Mouse (Mus musculus) heart, adult 18-20 months (tissue): ENCODE results near the gene Fbxo33. TPM values are rescaled to one million over a fixed set of nuclear protein-coding genes. Genes with fewer than 3 reads are reported as not detected.

Experiments used
- DNase-seq, 2 experiments: peaks; one replicate each; pipeline ENCODE4 v3.0.0; 2021 to 2022; ENCODE audit warnings: mixed read lengths in 1 of 2
- microRNA-seq, 2 experiments: library from miRNA; unstranded; fragments of <30 nt; microRNA quantifications; one replicate each; pipeline ENCODE4 v1.2.0; 2022
- total RNA-seq, 2 experiments: library from RNA; stranded (reverse); gene quantifications; 2 replicates each; pipeline ENCODE4 v1.2.3; 2021

Gene Fbxo33
- total RNA-seq, 2 experiments from 2014 or later: 5.7 to 7.0 TPM

DNA sequence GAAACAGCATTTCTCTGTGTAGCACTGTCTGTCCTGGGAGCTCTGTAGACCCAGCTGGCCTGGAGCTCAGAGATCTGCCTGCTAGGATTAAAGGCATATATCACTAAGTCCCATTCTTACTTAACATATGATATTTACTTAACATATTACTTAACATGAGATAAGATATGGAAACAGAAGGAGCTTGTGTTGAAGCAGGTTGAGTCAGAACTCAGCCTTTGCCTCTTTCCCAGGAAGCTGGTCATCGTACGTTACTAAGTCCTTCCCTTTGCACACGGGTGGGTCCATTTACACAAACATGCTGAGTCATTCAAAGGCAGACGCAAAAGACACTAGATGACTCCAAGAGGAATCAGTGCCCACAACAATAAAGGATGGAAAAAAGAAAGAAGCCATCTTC, 20.8 kb downstream of the Fbxo33 start:
- no peak for DNase-seq

GRCm38 (mm10) chr12:59195941-59196340, 23.6 kb downstream of the Fbxo33 start:
- DNase-seq: no peak

DNA sequence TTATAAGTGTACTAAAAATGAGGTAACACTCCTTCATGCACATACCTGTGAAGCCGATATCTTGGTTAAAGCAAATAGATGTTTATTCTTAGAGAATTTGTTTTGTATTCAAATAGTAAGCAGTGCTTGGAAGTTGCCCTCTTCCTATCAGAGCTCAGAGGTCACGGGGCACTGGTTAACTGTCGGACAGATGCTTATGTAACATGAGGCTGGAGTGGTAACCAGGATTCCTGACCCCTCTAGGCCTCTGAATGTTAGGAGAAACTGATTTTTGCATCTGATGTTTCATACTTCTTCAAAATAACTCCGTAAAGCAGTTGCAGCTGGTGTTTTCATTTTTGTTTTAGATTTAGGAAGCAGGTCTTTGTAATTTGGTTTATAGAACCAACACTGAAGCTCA, 24.5 kb downstream of the Fbxo33 start:
- DNase-seq: no peak

- no peak for DNase-seq
Measured at GRCm38 (mm10) chr12:59194341-59195003, 25.1 kb downstream of the Fbxo33 start.

DNA sequence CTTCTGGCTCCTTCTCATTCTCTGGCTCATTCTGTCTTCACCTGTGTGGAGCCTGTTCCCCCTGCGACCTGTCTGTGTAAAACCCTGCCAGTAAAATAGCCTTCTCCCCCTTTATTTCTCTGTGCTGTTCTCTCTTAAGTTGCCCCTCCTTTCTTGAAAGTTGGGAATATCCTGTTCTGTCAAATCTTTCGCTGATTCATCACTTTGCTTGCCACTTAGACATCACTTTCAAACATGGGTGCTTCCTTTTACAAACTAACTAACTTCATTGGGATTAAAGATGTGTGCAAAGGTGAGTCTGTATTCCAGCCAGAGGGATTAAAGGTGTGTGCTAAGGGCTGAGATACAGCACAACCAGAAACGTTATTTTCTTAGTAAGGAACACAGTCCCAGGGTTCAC, 25.9 kb downstream of the Fbxo33 start:
- DNase-seq: no peak

DNA sequence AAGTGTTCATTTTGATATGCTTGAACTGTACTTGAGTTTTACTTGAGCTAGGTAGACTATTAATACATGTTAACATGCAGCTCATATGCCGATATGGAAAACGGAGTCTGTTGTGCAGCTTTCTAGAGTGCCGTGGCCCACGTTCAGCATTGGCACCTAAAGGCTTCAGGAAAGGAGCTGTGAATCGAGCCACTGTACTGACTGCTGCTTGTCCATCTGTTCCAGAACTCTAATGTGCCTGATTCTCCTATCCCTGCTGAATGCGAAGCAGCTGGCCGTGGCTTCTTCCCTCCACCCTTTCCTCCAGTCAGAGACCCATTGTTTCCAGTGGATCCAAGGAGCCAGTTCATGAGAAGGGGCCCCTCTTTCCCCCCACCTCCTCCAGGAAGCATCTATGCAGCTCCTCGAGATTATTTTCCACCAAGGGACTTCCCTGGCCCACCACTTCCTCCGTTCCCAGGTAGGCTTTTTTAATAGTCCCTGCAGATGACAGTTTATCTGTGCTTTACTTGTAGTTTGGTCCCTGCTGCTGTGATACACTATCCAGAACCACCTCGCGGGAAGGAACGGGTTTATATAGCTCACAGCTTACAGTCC, 31.3 kb downstream of the Fbxo33 start:
- no peak for DNase-seq

GRCm38 (mm10) chr12:59177814-59178213, 41.7 kb downstream of the Fbxo33 start:
- DNase-seq: no peak

- DNase-seq: no peak
Measured at GRCm38 (mm10) chr12:59169935-59170334, 49.6 kb downstream of the Fbxo33 start.

DNA sequence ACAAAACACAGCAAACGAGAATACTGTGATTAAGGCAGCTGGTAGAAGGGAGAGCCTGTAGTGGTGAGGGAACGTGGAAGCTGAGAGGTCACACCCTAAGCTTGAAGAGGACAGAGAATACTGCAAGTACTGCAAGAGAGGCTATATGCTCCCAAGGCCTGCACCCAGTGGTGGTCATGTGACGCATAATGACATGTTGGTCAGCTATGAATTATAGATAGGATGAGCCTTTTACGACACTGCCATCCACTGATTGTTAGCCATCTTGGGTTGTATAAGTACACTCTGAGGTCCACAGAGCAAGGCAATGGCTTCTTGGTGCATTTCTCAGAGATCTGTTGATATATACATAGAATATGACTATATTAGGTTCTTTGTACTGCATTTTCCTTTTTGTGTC, 53.0 kb downstream of the Fbxo33 start:
- DNase-seq: no peak

DNA sequence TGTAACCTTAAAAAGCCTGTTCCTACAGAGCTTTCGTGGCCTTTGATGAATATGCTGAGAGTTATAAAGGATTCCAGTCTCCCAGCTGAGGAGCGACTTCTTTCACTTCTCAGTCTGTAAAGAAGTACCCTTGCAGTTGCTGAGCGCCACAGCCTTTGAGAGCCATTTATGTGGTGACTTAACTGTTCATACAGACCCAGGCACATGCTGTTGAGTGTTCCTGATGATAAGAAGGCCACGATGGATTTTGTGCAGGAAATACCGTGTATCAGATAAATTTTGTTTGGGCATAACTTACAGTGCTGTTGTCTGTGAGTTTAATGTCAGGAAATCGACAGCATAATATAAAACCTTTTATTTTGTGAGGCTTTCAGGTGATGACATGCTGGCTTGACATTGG, 55.0 kb downstream of the Fbxo33 start:
- no peak for DNase-seq

DNA sequence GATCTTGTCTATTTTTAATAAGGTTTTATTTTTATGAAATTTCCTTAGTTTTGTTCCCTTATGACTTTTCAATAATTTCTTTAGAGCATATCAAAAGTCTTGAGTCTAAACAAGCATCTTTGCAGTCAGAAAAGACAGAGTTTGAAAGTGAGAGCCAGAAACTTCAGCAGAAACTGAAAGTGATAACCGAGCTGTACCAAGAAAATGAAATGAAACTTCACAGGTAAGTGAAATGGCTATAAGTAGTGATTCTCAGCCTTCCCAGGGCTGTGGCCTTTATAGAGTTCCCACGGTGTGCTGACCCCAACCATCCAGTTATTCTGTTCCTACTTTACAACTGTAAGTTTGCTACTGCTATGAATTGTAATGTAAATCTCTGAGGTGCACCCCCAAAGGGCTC, 56.7 kb downstream of the Fbxo33 start:
- DNase-seq: no peak

DNA sequence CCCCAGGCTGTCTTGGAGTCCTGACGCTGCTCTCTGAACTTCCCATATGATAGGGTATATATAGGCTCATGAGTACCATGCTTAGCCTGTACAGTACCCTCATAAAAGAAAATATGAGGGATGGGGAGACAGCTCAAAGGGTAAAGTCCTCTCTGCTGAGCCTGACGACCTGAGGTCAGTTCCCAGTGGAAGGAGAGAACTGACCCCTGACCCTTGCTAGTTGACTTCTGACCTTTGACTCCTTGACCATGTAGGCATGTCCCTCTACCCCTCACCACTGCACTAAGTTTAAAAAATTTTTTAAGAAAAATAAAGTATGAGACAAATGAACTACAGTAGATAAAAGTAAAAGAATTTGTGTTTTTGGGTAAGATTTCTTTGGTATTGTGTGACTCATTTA, 58.4 kb downstream of the Fbxo33 start:
- DNase-seq: no peak

Small RNA genes within 50 kb of the gene (microRNA-seq; reads per million reads assigned to microRNA genes)
- 0 reads per million in 2 experiments for gene Gm27284

Other genes starting within 250 kb of the Fbxo33 start
- 10 to 100 TPM; 42.9 to 44.3 TPM for gene Sec23a, start 207.7 kb downstream of the Fbxo33 start, total RNA-seq
- 1 to 10 TPM; 6.0 to 6.1 TPM for gene Gemin2, start 206.3 kb downstream of the Fbxo33 start, total RNA-seq
- 10 to 100 TPM; 74.0 to 80.0 TPM for gene Trappc6b, start 158.3 kb downstream of the Fbxo33 start, total RNA-seq
- gene Pnn, start 152.8 kb downstream of the Fbxo33 start, total RNA-seq: 10 to 100 TPM; 24.4 to 26.9 TPM
- gene Mia2, start 123.9 kb downstream of the Fbxo33 start, total RNA-seq: 100 to 1,000 TPM in 1 of 2 experiments, 10 to 100 TPM in 1; 91.4 to 103 TPM